Mouse (Mus musculus) neural tube, embryonic 14.5 days (tissue): ENCODE data around the gene Rexo5. TPM values are rescaled to one million over a fixed set of nuclear protein-coding genes. Genes with fewer than 3 reads are reported as not detected.

Experiments used
- ATAC-seq: fragments of 200-750 bp; cut with Nextera tagmentation; 2 replicates; pipeline ENCODE4 v1.8.0; 2017; ENCODE audit warnings: low read depth, mild to moderate bottlenecking, moderate TSS enrichment, moderate library complexity
- H3K27ac ChIP-seq: fragments of 300-500 bp; sonication (generic); 2 replicates; pipeline ENCODE4 v1.5.1; 2014; ENCODE audit warnings: low read depth, mild to moderate bottlenecking, control low read depth, low read length, moderate library complexity, mixed read lengths
- H3K27me3 ChIP-seq: fragments of 300-500 bp; sonication (generic); 2 replicates; pipeline ENCODE4 v1.6.1; 2014; ENCODE audit warnings: low read length; ENCODE audit not compliant: control insufficient read depth, insufficient read depth
- H3K36me3 ChIP-seq: fragments of 300-500 bp; sonication (generic); 2 replicates; pipeline ENCODE4 v1.6.1; 2014; ENCODE audit warnings: low read length, mixed read lengths; ENCODE audit not compliant: control insufficient read depth, insufficient read depth
- H3K4me1 ChIP-seq: fragments of 300-500 bp; sonication (generic); 2 replicates; pipeline ENCODE4 v1.6.1; 2014; ENCODE audit warnings: low read length; ENCODE audit not compliant: control insufficient read depth, insufficient read depth
- H3K4me2 ChIP-seq: fragments of 300-500 bp; sonication (generic); 2 replicates; pipeline ENCODE4 v1.6.1; 2014; ENCODE audit warnings: mild to moderate bottlenecking, low read depth, low read length, control low read depth
- H3K4me3 ChIP-seq: fragments of 300-500 bp; sonication (generic); 2 replicates; pipeline ENCODE4 v1.5.1; 2014; ENCODE audit warnings: low read depth, low read length, control low read depth, mixed read lengths
- H3K9ac ChIP-seq: fragments of 300-500 bp; sonication (generic); replicated peaks from 2 replicates; pipeline ENCODE4 v1.6.1; 2014; ENCODE audit warnings: low read depth, mild to moderate bottlenecking, control low read depth, low read length, mixed read lengths
- H3K9me3 ChIP-seq: fragments of 300-500 bp; sonication (generic); 2 replicates; pipeline ENCODE4 v1.6.1; 2016; ENCODE audit warnings: low read length; ENCODE audit not compliant: control insufficient read depth
- WGBS: fragments of 180-500 bp; shearing (Covaris S2); extraction: QIAGEN DNeasy Blood & Tissue Kit; methylation state at CpG from one replicate; pipeline ENCODE4 v1.1.7; 2014; 5-methylcytosine and 5-hydroxymethylcytosine counted together
- polyA plus RNA-seq: library from polyadenylated mRNA; unstranded; fragments of >200 nt; fragmentation: Nextera tagmentation; extraction: Ambion mirVana; gene quantifications from 2 replicates; pipeline ENCODE4 v1.2.1, GENCODE M21; 2014

The Rexo5 gene
- polyA plus RNA-seq, 1 experiment from 2014 or later = 14.3 TPM

GRCm38 (mm10) chr7:119807396-119807795 is 13.6 kb downstream of the Rexo5 start:
- H3K9ac ChIP-seq = no peak overlapping the region
- ATAC-seq = no peak

GRCm38 (mm10) chr7:119808723-119809122 is 14.9 kb downstream of the Rexo5 start:
- H3K27me3 ChIP-seq = no peaks in the 10 kb centered on the region
- no peak for ATAC-seq
- WGBS = 94% methylated on average over 3 of the region's 3 CpGs
- no peaks in the 10 kb centered on the region for H3K4me1 ChIP-seq
- no peak overlapping the region for H3K9ac ChIP-seq
- no peaks in the 10 kb centered on the region for H3K9me3 ChIP-seq
- no peak overlapping the region for H3K4me3 ChIP-seq
- no peaks in the 10 kb centered on the region for H3K36me3 ChIP-seq
- H3K4me2 ChIP-seq = no peak overlapping the region
- no peak overlapping the region for H3K27ac ChIP-seq

More at GRCm38 (mm10) chr7:119807396-119807795, 13.6 kb downstream of the Rexo5 start:
- Histone ChIP-seq H3K9me3 (no peaks in the 10 kb centered on the region), H3K27ac (no peak overlapping the region), H3K4me2 (no peak overlapping the region), H3K4me3 (no peak overlapping the region), H3K27me3 (no peaks in the 10 kb centered on the region), H3K36me3 (no peaks in the 10 kb centered on the region), H3K4me1 (no peaks in the 10 kb centered on the region)
- WGBS = 90% methylated on average over 5 of the region's 5 CpGs

- Histone ChIP-seq H3K9ac (no peak overlapping the region), H3K9me3 (no peaks in the 10 kb centered on the region), H3K4me2 (no peak overlapping the region), H3K4me1 (no peaks in the 10 kb centered on the region), H3K36me3 (no peaks in the 10 kb centered on the region), H3K4me3 (no peak overlapping the region), H3K27me3 (no peaks in the 10 kb centered on the region), H3K27ac (no peak overlapping the region)
- ATAC-seq = no peak
- WGBS = 100% methylated on average over 1 of the region's 1 CpGs
These were observed 41.6 kb downstream of the Rexo5 start for GRCm38 (mm10) chr7:119835371-119835770.

GRCm38 (mm10) chr7:119835996-119836777 is 42.4 kb downstream of the Rexo5 start:
- Histone ChIP-seq H3K9me3 (no peaks in the 10 kb centered on the region), H3K4me2 (no peak overlapping the region), H3K4me3 (no peak overlapping the region), H3K36me3 (no peaks in the 10 kb centered on the region), H3K9ac (no peak overlapping the region), H3K27me3 (no peaks in the 10 kb centered on the region), H3K27ac (no peak overlapping the region), H3K4me1 (no peaks in the 10 kb centered on the region)
- 97% methylated on average over 4 of the region's 4 CpGs for WGBS
- no peak for ATAC-seq

- no peaks in the 10 kb centered on the region for H3K36me3 ChIP-seq
- H3K9me3 ChIP-seq = no peaks in the 10 kb centered on the region
- no peaks in the 10 kb centered on the region for H3K27me3 ChIP-seq
- no peak for ATAC-seq
- no peak overlapping the region for H3K27ac ChIP-seq
- 96% methylated on average over 4 of the region's 4 CpGs for WGBS
- no peak overlapping the region for H3K4me2 ChIP-seq
- H3K4me3 ChIP-seq = no peak overlapping the region
- H3K4me1 ChIP-seq = no peaks in the 10 kb centered on the region
- H3K9ac ChIP-seq = no peak overlapping the region
These were observed 48.1 kb downstream of the Rexo5 start for GRCm38 (mm10) chr7:119841820-119842449.

GRCm38 (mm10) chr7:119845541-119845940 is 51.7 kb downstream of the Rexo5 start:
- Histone ChIP-seq H3K4me1 (no peaks in the 10 kb centered on the region), H3K9ac (no peak overlapping the region), H3K4me3 (no peak overlapping the region), H3K27ac (no peak overlapping the region), H3K4me2 (no peak overlapping the region), H3K36me3 (no peaks in the 10 kb centered on the region), H3K9me3 (no peaks in the 10 kb centered on the region), H3K27me3 (no peaks in the 10 kb centered on the region)
- WGBS = 93% methylated on average over 2 of the region's 2 CpGs
- ATAC-seq = no peak

GRCm38 (mm10) chr7:119847396-119847795 is 53.6 kb downstream of the Rexo5 start:
- H3K9ac ChIP-seq = no peak overlapping the region
- H3K27ac ChIP-seq = no peak overlapping the region
- no peaks in the 10 kb centered on the region for H3K36me3 ChIP-seq
- no peaks in the 10 kb centered on the region for H3K4me1 ChIP-seq
- 95% methylated on average over 2 of the region's 2 CpGs for WGBS
- H3K27me3 ChIP-seq = no peaks in the 10 kb centered on the region
- no peak overlapping the region for H3K4me2 ChIP-seq
- no peak overlapping the region for H3K4me3 ChIP-seq
- ATAC-seq = no peak
- no peaks in the 10 kb centered on the region for H3K9me3 ChIP-seq

GRCm38 (mm10) chr7:119849096-119849495 is 55.3 kb downstream of the Rexo5 start:
- Histone ChIP-seq H3K9ac (no peak overlapping the region), H3K27ac (no peak overlapping the region), H3K4me2 (no peak overlapping the region), H3K27me3 (no peaks in the 10 kb centered on the region), H3K9me3 (no peaks in the 10 kb centered on the region), H3K36me3 (peaks cover under 1% of the 10 kb centered on the region; the same call in 1 of the 2 replicates), H3K4me3 (no peak overlapping the region), H3K4me1 (no peaks in the 10 kb centered on the region)
- WGBS = 3% methylated on average over 1 of the region's 1 CpGs
- no peak; the same call in 1 of the 2 replicates for ATAC-seq

- WGBS = 89% methylated on average over 5 of the region's 5 CpGs
- no peak overlapping the region for H3K4me2 ChIP-seq
- H3K27ac ChIP-seq = no peak overlapping the region
- H3K9me3 ChIP-seq = no peaks in the 10 kb centered on the region
- H3K27me3 ChIP-seq = no peaks in the 10 kb centered on the region
- no peaks in the 10 kb centered on the region for H3K4me1 ChIP-seq
- no peak for ATAC-seq
- H3K4me3 ChIP-seq = no peak overlapping the region
- peaks cover 7% of the 10 kb centered on the region; the same call in 1 of the 2 replicates for H3K36me3 ChIP-seq
- H3K9ac ChIP-seq = no peak overlapping the region
These were observed 56.9 kb downstream of the Rexo5 start for GRCm38 (mm10) chr7:119850737-119851136.
